Mouse (Mus musculus) MEL (cell line): ENCODE results near the gene Mrps34. TPM values are rescaled to one million over a fixed set of nuclear protein-coding genes. Genes with fewer than 3 reads are reported as not detected.

Source experiments
- DNase-seq: peaks from one replicate; pipeline ENCODE4 v3.0.0; 2011; ENCODE audit warnings: low read depth, low spot score
- H3K27ac ChIP-seq: 2 replicates; pipeline ENCODE4 v1.5.1; 2012; ENCODE audit warnings: low read depth, mild to moderate bottlenecking, control low read depth, low read length, moderate library complexity; ENCODE audit not compliant: control insufficient read depth
- H3K27me3 ChIP-seq, 2 experiments: fragments of 150-350 bp in 1 of 2; sonication (generic) in 1 of 2; 2 replicates each; pipeline ENCODE4 v1.6.1; 2012; ENCODE audit warnings: low read length in 2 of 2, mild to moderate bottlenecking in 2 of 2, improper control_type of control experiment in 1 of 2, moderate library complexity in 1 of 2; ENCODE audit not compliant: insufficient read depth in 2 of 2, control insufficient read depth in 1 of 2
- H3K36me3 ChIP-seq, 2 experiments: 2 replicates each; pipeline ENCODE4 v1.6.1; 2012 to 2014; ENCODE audit warnings: low read length in 2 of 2, improper control_type of control experiment in 1 of 2, inconsistent platforms in 1 of 2, mild to moderate bottlenecking in 1 of 2; ENCODE audit not compliant: insufficient read depth in 2 of 2, control insufficient read depth in 1 of 2
- H3K4me1 ChIP-seq, 2 experiments: fragments of 150-350 bp in 1 of 2; sonication (generic) in 1 of 2; 2 replicates each; pipeline ENCODE4 v1.6.1; 2012; ENCODE audit warnings: low read length in 2 of 2, improper control_type of control experiment in 1 of 2, mild to moderate bottlenecking in 1 of 2; ENCODE audit not compliant: insufficient read depth in 2 of 2, control insufficient read depth in 1 of 2
- H3K4me3 ChIP-seq, 2 experiments: fragments of 150-350 bp in 1 of 2; sonication (generic) in 1 of 2; 2 replicates each; pipeline ENCODE4 v1.5.1; 2012; ENCODE audit warnings: low read depth in 2 of 2, low read length in 2 of 2, mild to moderate bottlenecking in 2 of 2, moderate library complexity in 2 of 2, control low read depth in 1 of 2, improper control_type of control experiment in 1 of 2; ENCODE audit not compliant: control insufficient read depth in 1 of 2, insufficient read depth in 1 of 2
- H3K79me2 ChIP-seq: 2 replicates; pipeline ENCODE4 v1.6.1; 2012; ENCODE audit warnings: mild to moderate bottlenecking, low read length, moderate library complexity; ENCODE audit not compliant: control insufficient read depth, poor library complexity, insufficient read depth
- H3K9ac ChIP-seq: 2 replicates; pipeline ENCODE4 v1.6.1; 2012; ENCODE audit warnings: low read depth, mild to moderate bottlenecking, control low read depth, low read length, moderate library complexity; ENCODE audit not compliant: control insufficient read depth, poor library complexity, severe bottlenecking
- H3K9me3 ChIP-seq: fragments of 150-350 bp; sonication (generic); replicated peaks from 2 replicates; pipeline ENCODE4 v1.6.1; 2012; ENCODE audit warnings: mild to moderate bottlenecking, low read length, improper control_type of control experiment, moderate library complexity; ENCODE audit not compliant: insufficient read depth
- BHLHE40 ChIP-seq: IDR thresholded peaks from 2 replicates; pipeline ENCODE4 v1.6.1; 2012; ENCODE audit warnings: low read depth, mild to moderate bottlenecking, inconsistent platforms, low read length, improper control_type of control experiment, borderline replicate concordance
- CHD2 ChIP-seq: IDR thresholded peaks from 2 replicates; pipeline ENCODE4 v1.6.1; 2011; ENCODE audit warnings: low read length, improper control_type of control experiment
- CTCF ChIP-seq, 3 experiments: IDR thresholded peaks in 2 of 3; conservative IDR thresholded peaks in 1 of 3; 2 replicates each; pipeline ENCODE4 v1.5.1; 2011 to 2012; ENCODE audit warnings: low read length in 3 of 3, low read depth in 2 of 3, mild to moderate bottlenecking in 2 of 3, improper control_type of control experiment in 1 of 3, inconsistent platforms in 1 of 3, mixed read lengths in 1 of 3, moderate library complexity in 1 of 3; ENCODE audit not compliant: control insufficient read depth in 1 of 3, insufficient read depth in 1 of 3, poor library complexity in 1 of 3, severe bottlenecking in 1 of 3
- ETS1 ChIP-seq: IDR thresholded peaks from 2 replicates; pipeline ENCODE4 v1.6.1; 2012; ENCODE audit warnings: low read depth, mild to moderate bottlenecking, inconsistent platforms, low read length, improper control_type of control experiment, moderate library complexity
- GABPA ChIP-seq: IDR thresholded peaks from 2 replicates; pipeline ENCODE4 v1.6.1; 2012; ENCODE audit warnings: low read depth, mild to moderate bottlenecking, inconsistent platforms, low read length, improper control_type of control experiment, moderate library complexity
- GATA1 ChIP-seq: IDR thresholded peaks from 2 replicates; pipeline ENCODE4 v1.6.1; 2011; ENCODE audit warnings: low read depth, low read length, improper control_type of control experiment
- JUND ChIP-seq: IDR thresholded peaks from 2 replicates; pipeline ENCODE4 v1.6.1; 2011; ENCODE audit warnings: low read depth, mild to moderate bottlenecking, improper control_type of control experiment, low read length
- MAFK ChIP-seq: IDR thresholded peaks from 2 replicates; pipeline ENCODE4 v1.6.1; 2011; ENCODE audit warnings: low read depth, mild to moderate bottlenecking, low read length, improper control_type of control experiment, borderline replicate concordance
- MEF2A ChIP-seq: IDR thresholded peaks from 2 replicates; pipeline ENCODE4 v1.6.1; 2014; ENCODE audit warnings: low read depth, mild to moderate bottlenecking, inconsistent platforms, low read length, improper control_type of control experiment; ENCODE audit not compliant: poor library complexity, insufficient replicate concordance, severe bottlenecking; ENCODE audit errors: extremely low read depth
- MYB ChIP-seq: IDR thresholded peaks from 2 replicates; pipeline ENCODE4 v1.6.1; 2011; ENCODE audit warnings: mild to moderate bottlenecking, low read depth, low read length, improper control_type of control experiment
- MYC ChIP-seq: IDR thresholded peaks from 2 replicates; pipeline ENCODE4 v1.6.1; 2011; ENCODE audit warnings: low read depth, mild to moderate bottlenecking, low read length, improper control_type of control experiment, moderate library complexity
- NRF1 ChIP-seq: IDR thresholded peaks from 2 replicates; pipeline ENCODE4 v1.6.1; 2014; ENCODE audit warnings: low read depth, mild to moderate bottlenecking, inconsistent platforms, low read length, improper control_type of control experiment, moderate library complexity; ENCODE audit not compliant: poor library complexity, insufficient read depth, severe bottlenecking
- POLR2A ChIP-seq, 2 experiments: IDR thresholded peaks; 2 replicates each; pipeline ENCODE4 v1.6.1; 2011 to 2012; ENCODE audit warnings: low read length in 2 of 2, mild to moderate bottlenecking in 2 of 2, control low read depth in 1 of 2, improper control_type of control experiment in 1 of 2, low read depth in 1 of 2, moderate library complexity in 1 of 2; ENCODE audit not compliant: control insufficient read depth in 1 of 2, insufficient read depth in 1 of 2, poor library complexity in 1 of 2
- POLR2AphosphoS2 ChIP-seq: IDR thresholded peaks from 2 replicates; pipeline ENCODE4 v1.6.1; 2011; ENCODE audit warnings: low read length, improper control_type of control experiment
- SMC3 ChIP-seq: IDR thresholded peaks from 2 replicates; pipeline ENCODE4 v1.6.1; 2011; ENCODE audit warnings: low read depth, low read length, improper control_type of control experiment
- TAL1 ChIP-seq: IDR thresholded peaks from 2 replicates; pipeline ENCODE4 v1.6.1; 2012; ENCODE audit warnings: mild to moderate bottlenecking, inconsistent platforms, low read length, moderate library complexity, mixed read lengths
- TBP ChIP-seq: IDR thresholded peaks from 2 replicates; pipeline ENCODE4 v1.8.0; 2011; ENCODE audit warnings: low read depth, low read length, improper control_type of control experiment
- TCF12 ChIP-seq: IDR thresholded peaks from 2 replicates; pipeline ENCODE4 v1.6.1; 2014; ENCODE audit warnings: low read depth, mild to moderate bottlenecking, inconsistent platforms, low read length, improper control_type of control experiment, moderate library complexity
- UBTF ChIP-seq: IDR thresholded peaks from 2 replicates; pipeline ENCODE4 v1.6.1; 2012; ENCODE audit warnings: low read depth, mild to moderate bottlenecking, inconsistent platforms, low read length, improper control_type of control experiment, moderate library complexity, borderline replicate concordance; ENCODE audit not compliant: insufficient read depth
- USF2 ChIP-seq, 2 experiments: IDR thresholded peaks; 2 replicates each; pipeline ENCODE4 v1.6.1; 2011 to 2012; ENCODE audit warnings: improper control_type of control experiment in 2 of 2, low read length in 2 of 2, borderline replicate concordance in 1 of 2, inconsistent platforms in 1 of 2, low read depth in 1 of 2, mild to moderate bottlenecking in 1 of 2; ENCODE audit not compliant: insufficient read depth in 1 of 2
- ZKSCAN1 ChIP-seq: IDR thresholded peaks from 2 replicates; pipeline ENCODE4 v1.6.1; 2012; ENCODE audit warnings: low read depth, mild to moderate bottlenecking, inconsistent platforms, low read length, improper control_type of control experiment, moderate library complexity
- ZMIZ1 ChIP-seq: IDR thresholded peaks from 2 replicates; pipeline ENCODE4 v1.6.1; 2012; ENCODE audit warnings: low read depth, mild to moderate bottlenecking, inconsistent platforms, low read length, improper control_type of control experiment, moderate library complexity
- ZNF384 ChIP-seq: IDR thresholded peaks from 2 replicates; pipeline ENCODE4 v1.6.1; 2012; ENCODE audit warnings: low read depth, mild to moderate bottlenecking, inconsistent platforms, low read length, improper control_type of control experiment
- polyA plus RNA-seq, 2 experiments: library from polyadenylated mRNA; stranded (reverse) in 1 of 2; unstranded in 1 of 2; fragments of >175 nt in 1 of 2; fragments of >200 nt in 1 of 2; gene quantifications; 2 replicates each; pipeline versions ENCODE4 v1.2.1 to v1.2.4; 2012; ENCODE audit warnings: low replicate concordance in 2 of 2, low read depth in 1 of 2; ENCODE audit not compliant: insufficient read length in 2 of 2, insufficient read depth in 1 of 2, missing spikeins in 1 of 2
- total RNA-seq: library from RNA; depleted of rRNA; stranded (reverse); fragments of 300-350 nt; gene quantifications from 2 replicates; pipeline ENCODE4 v1.2.3, GENCODE M21; 2012

Mrps34 gene
- total and polyA plus RNA-seq, 3 experiments, result 74.8 to 82.0 TPM; not detected in 1

- TF ChIP-seq ETS1 (no peak), NRF1 (no peak), UBTF (no peak), BHLHE40 (no peak), ZMIZ1 (no peak), POLR2AphosphoS2 (no peak), GATA1 (no peak), CTCF (IDR thresholded peaks at IDR 0.05 in 2 of 3, conservative IDR thresholded peaks at IDR 0.05 in 1 of 3; ENCODE audit: control insufficient read depth in 1 of 3, insufficient read depth in 1 of 3, low read depth in 2 of 3, low read length in 3 of 3, poor library complexity in 1 of 3, severe bottlenecking in 1 of 3) (no peak), GABPA (no peak), SMC3 (no peak), ZKSCAN1 (no peak), MEF2A (no peak), CHD2 (no peak), POLR2A (IDR thresholded peaks at IDR 0.05; ENCODE audit: control insufficient read depth in 1 of 2, insufficient read depth in 1 of 2, low read depth in 1 of 2, low read length in 2 of 2, poor library complexity in 1 of 2) (no peak), ZNF384 (no peak), TAL1 (no peak), TBP (no peak), MYC (no peak), TCF12 (no peak), JUND (no peak)
- no peak for DNase-seq
- H3K27me3 ChIP-seq, result no peaks in the 10 kb centered on the region
- H3K27ac ChIP-seq, result no peak overlapping the region
- peaks cover 0 to 7% of the 10 kb centered on the region in 2 experiments; a peak in 3 of 4 replicates for H3K36me3 ChIP-seq
- H3K9me3 ChIP-seq, result no peaks in the 10 kb centered on the region
- H3K79me2 ChIP-seq, result peaks cover 29% of the 10 kb centered on the region
- peaks cover 0 to 4% of the 10 kb centered on the region in 2 experiments for H3K4me1 ChIP-seq
- no peak overlapping the region for H3K9ac ChIP-seq
- H3K4me3 ChIP-seq, result no peak overlapping the region
Measured at GRCm38 (mm10) chr17:24932431-24932830, 37.5 kb downstream of the Mrps34 start.

GRCm38 (mm10) chr17:24933163-24933562 is 38.2 kb downstream of the Mrps34 start:
- H3K4me3 ChIP-seq, result no peak overlapping the region
- H3K27me3 ChIP-seq, result no peaks in the 10 kb centered on the region
- no peak overlapping the region for H3K9ac ChIP-seq
- no peak overlapping the region for H3K27ac ChIP-seq
- TF ChIP-seq MYB (no peak), MAFK (no peak), CHD2 (no peak), USF2 (IDR thresholded peaks at IDR 0.05; ENCODE audit: borderline replicate concordance in 1 of 2, insufficient read depth in 1 of 2, low read depth in 1 of 2, low read length in 2 of 2) (no peak), TCF12 (no peak), GATA1 (no peak)
- TF ChIP-seq, all 39 proteins: peak for 0
- H3K9me3 ChIP-seq, result no peaks in the 10 kb centered on the region
- peaks cover 29% of the 10 kb centered on the region for H3K79me2 ChIP-seq
- DNase-seq, result no peak
- H3K4me1 ChIP-seq, result peaks cover 0 to 4% of the 10 kb centered on the region in 2 experiments
- peaks cover 0 to 7% of the 10 kb centered on the region in 2 experiments; a peak in 2 of 4 replicates for H3K36me3 ChIP-seq
